Mouse (Mus musculus) E14TG2a.4 (cell line): Measurements from ENCODE around the gene Arhgap6.

Source experiments
- CTCF ChIP-seq: conservative IDR thresholded peaks from 2 replicates; pipeline ENCODE4 v1.5.1; 2014; ENCODE audit warnings: low read length
- NANOG ChIP-seq: IDR thresholded peaks from 2 replicates; pipeline ENCODE4 v1.6.1; 2014; ENCODE audit warnings: borderline replicate concordance, low read length, mixed read lengths
- POU5F1 ChIP-seq: IDR thresholded peaks from 2 replicates; pipeline ENCODE4 v1.6.1; 2014; ENCODE audit warnings: low read length, borderline replicate concordance

GRCm38 (mm10) chrX:169043872-169044271 lies 249.0 kb downstream of the Arhgap6 start:
- no peak for TF ChIP-seq CTCF
- no peak for TF ChIP-seq POU5F1
- TF ChIP-seq NANOG = no peak
